Mouse (Mus musculus) embryonic fibroblast, embryonic 13.5 days (primary cell): Measurements from ENCODE around the gene Mymk.

Experiments
- CTCF ChIP-seq: IDR thresholded peaks from 2 replicates; pipeline ENCODE4 v1.5.1; 2011; ENCODE audit warnings: mild to moderate bottlenecking, control low read depth, low read length, moderate library complexity, borderline replicate concordance; ENCODE audit not compliant: insufficient read depth
- POLR2A ChIP-seq: IDR thresholded peaks from 2 replicates; pipeline ENCODE4 v1.6.1; 2011; ENCODE audit warnings: low read depth, mild to moderate bottlenecking, control low read depth, low read length, moderate library complexity

- no peak for TF ChIP-seq CTCF
- no peak for TF ChIP-seq POLR2A
Observed at GRCm38 (mm10) chr2:27021103-27021502, 50.9 kb downstream of the Mymk start.
